Mouse (Mus musculus) megakaryocyte, embryonic 14.5 days (primary cell): Measurements from ENCODE around the gene B4galt2.

Experiments used
- FLI1 ChIP-seq: IDR thresholded peaks from 2 replicates; pipeline ENCODE4 v1.6.1; 2012; ENCODE audit warnings: low read length, inconsistent platforms, mixed read lengths
- GATA1 ChIP-seq: IDR thresholded peaks from 3 replicates; pipeline ENCODE4 v1.6.1; 2012; ENCODE audit warnings: mixed read lengths, low read length, inconsistent platforms, borderline replicate concordance

DNA sequence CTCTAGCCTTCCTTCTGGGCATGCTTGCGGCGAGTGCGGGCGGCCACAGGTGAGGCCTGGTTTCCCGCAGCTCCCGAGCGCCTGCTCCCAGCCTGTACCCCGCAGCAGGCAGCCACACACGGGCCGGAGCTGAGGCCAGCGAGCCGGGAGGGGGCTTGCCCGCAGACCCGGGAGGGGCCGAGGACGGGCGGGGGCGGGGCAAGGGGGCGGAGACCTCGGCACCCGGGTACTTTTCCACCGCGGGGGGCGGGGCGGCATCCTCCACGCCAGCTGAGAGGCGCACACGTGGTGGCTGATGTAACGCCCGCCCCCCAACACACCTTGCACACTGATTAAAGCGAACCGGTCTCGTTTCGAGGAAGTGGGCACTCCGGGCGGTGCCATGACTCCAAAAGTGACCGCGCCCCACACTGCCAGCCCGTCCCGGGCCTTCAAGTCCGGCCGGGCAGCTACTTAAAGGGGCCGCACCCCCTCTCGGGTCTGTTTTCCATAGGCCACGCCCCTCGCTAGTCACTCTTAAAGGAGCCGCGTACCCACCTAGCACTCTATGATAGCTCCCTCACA, 47.0 kb downstream of the B4galt2 start:
- no peak for TF ChIP-seq FLI1
- no peak for TF ChIP-seq GATA1
